Mouse (Mus musculus) CD4-positive, CD25-positive, alpha-beta regulatory T cell (primary cell): Measurements from ENCODE around the gene Drosha. TPM values are rescaled to one million over a fixed set of nuclear protein-coding genes. Genes with fewer than 3 reads are reported as not detected.

Experiments used
- polyA plus RNA-seq: library from polyadenylated mRNA; unstranded; fragments of 100-300 nt; shearing (Covaris generic); gene quantifications from one replicate; pipeline ENCODE4 v1.2.1, GENCODE M21; 2017

Gene Drosha
- 21.1 TPM for polyA plus RNA-seq

DNA sequence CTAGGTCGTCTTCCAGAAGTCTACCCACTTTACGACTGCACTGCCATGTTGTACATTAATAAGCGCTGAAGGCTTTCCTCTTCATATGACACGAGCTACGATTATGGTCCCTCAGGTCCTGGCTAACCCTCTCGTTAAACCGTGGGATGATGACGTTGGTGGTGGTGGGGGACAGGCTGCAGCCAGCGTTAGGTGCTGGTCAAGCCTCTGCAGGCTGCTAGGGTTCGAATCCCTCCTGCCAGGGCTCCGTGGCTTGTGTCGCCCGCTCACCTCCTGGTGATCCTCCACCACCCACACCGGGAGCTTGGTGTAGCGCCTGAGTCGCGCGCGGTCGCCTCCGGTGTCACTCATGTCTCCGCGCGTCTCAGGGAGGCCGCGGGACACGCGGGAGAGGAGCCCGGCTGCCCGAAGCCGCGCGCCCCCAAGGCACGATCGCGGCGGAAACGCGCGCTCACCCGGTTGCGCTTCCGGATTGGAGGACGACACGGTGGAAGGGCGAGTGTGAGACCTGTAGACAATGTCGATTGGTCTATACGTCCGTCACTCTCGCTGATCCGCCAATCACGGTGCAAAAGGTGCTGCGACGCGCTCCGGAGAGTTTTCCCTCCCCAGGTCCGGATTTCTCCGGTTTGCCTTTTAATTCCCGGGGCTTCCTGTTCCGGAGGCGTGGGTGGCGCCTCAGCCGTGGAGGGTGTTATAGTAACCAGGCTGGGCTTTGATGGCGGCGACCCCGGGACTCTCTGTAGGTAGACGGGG lies at the start of gene Drosha, which contains the start of gene 6030458C11Rik:
TSS of gene Drosha (plus strand) at position 619 of the 756 bp plus-strand sequence.
TSS of gene 6030458C11Rik (minus strand) at position 453 of the 756 bp plus-strand sequence.

Other genes starting within 250 kb of the Drosha start
- gene Pdzd2, start 84.9 kb upstream of the Drosha start, polyA plus RNA-seq, result 0.42 TPM
- 29.4 TPM for gene 6030458C11Rik, start 166 bp upstream of the Drosha start, polyA plus RNA-seq